Mouse (Mus musculus) liver, embryonic 11.5 days (tissue): ENCODE results near the gene 6430550D23Rik. TPM values are rescaled to one million over a fixed set of nuclear protein-coding genes. Genes with fewer than 3 reads are reported as not detected.

Experiments
- ATAC-seq: fragments of 200-750 bp; cut with Nextera tagmentation; replicated peaks from 2 replicates; pipeline ENCODE4 v1.8.0; 2017; ENCODE audit warnings: moderate number of reproducible peaks, mild to moderate bottlenecking, moderate TSS enrichment, moderate library complexity; ENCODE audit not compliant: low FRiP score
- DNase-seq: peaks from one replicate; pipeline ENCODE4 v3.0.0-alpha.2; 2017; ENCODE audit warnings: low spot score
- H3K27ac ChIP-seq: fragments of 300-500 bp; sonication (generic); 2 replicates; pipeline ENCODE4 v1.5.1; 2014; ENCODE audit warnings: mild to moderate bottlenecking, low read depth, low read length, control low read depth
- H3K27me3 ChIP-seq: fragments of 300-500 bp; sonication (generic); replicated peaks from 2 replicates; pipeline ENCODE4 v1.6.1; 2014; ENCODE audit warnings: low read length, mixed read lengths; ENCODE audit not compliant: control insufficient read depth, insufficient read depth
- H3K36me3 ChIP-seq: fragments of 300-500 bp; sonication (generic); 2 replicates; pipeline ENCODE4 v1.6.1; 2014; ENCODE audit warnings: mild to moderate bottlenecking, low read length, moderate library complexity, mixed read lengths; ENCODE audit not compliant: control insufficient read depth, insufficient read depth
- H3K4me1 ChIP-seq: fragments of 300-500 bp; sonication (generic); replicated peaks from 2 replicates; pipeline ENCODE4 v1.6.1; 2014; ENCODE audit warnings: low read length, mixed read lengths; ENCODE audit not compliant: control insufficient read depth, insufficient read depth
- H3K4me2 ChIP-seq: fragments of 300-500 bp; sonication (generic); 2 replicates; pipeline ENCODE4 v1.6.1; 2014; ENCODE audit warnings: mild to moderate bottlenecking, control low read depth, moderate library complexity
- H3K4me3 ChIP-seq: fragments of 300-500 bp; sonication (generic); 2 replicates; pipeline ENCODE4 v1.5.1; 2014; ENCODE audit warnings: low read depth, low read length, control low read depth
- H3K9ac ChIP-seq: fragments of 300-500 bp; sonication (generic); 2 replicates; pipeline ENCODE4 v1.6.1; 2014; ENCODE audit warnings: low read depth, low read length, control low read depth
- H3K9me3 ChIP-seq: fragments of 300-500 bp; sonication (generic); 2 replicates; pipeline ENCODE4 v1.6.1; 2016; ENCODE audit warnings: low read length, inconsistent platforms, mixed read lengths; ENCODE audit not compliant: control insufficient read depth
- WGBS: fragments of 180-500 bp; shearing (Covaris S2); extraction: QIAGEN DNeasy Blood & Tissue Kit; methylation state at CpG from one replicate; pipeline ENCODE4 v1.1.7; 2014; 5-methylcytosine and 5-hydroxymethylcytosine counted together
- polyA plus RNA-seq: library from polyadenylated mRNA; unstranded; fragments of >200 nt; fragmentation: Nextera tagmentation; extraction: Ambion mirVana; gene quantifications from 2 replicates; pipeline ENCODE4 v1.2.1, GENCODE M21; 2014

The 6430550D23Rik gene
- polyA plus RNA-seq, 1 experiment from 2014 or later = 2.8 TPM

DNA sequence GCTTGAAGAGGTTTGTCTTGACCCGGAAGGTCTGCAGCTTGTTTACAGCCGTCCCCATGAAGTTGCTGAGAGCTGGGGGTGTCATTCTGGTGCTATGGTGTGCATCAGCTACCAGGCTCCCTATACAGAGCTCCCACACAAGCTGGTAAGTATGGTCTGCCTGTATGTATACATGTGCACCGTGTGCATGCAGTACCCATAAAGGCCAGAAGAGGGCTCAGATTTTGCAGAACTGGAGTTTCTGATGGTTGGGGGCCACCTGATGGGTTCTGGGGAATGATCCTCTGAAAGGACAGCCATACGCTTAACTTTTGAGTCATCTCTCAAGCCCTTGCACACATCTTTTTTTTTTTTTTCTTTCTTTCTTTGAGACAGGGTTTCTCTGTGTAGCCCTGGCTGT lies 2.4 kb downstream of the 6430550D23Rik start:
- peaks cover 3% of the 10 kb centered on the region; the same call in 1 of the 2 replicates for H3K9me3 ChIP-seq
- DNase-seq (no peak), ATAC-seq (no peak)
- H3K4me3 ChIP-seq = no peak overlapping the region
- no peak overlapping the region for H3K9ac ChIP-seq
- H3K27me3 ChIP-seq = no peaks in the 10 kb centered on the region
- no peak overlapping the region for H3K4me2 ChIP-seq
- WGBS = 92% methylated on average over 4 of the region's 4 CpGs
- no peaks in the 10 kb centered on the region; the same call in 1 of the 2 replicates for H3K36me3 ChIP-seq
- no peak overlapping the region for H3K27ac ChIP-seq
- peaks cover 3% of the 10 kb centered on the region; the same call in 1 of the 2 replicates for H3K4me1 ChIP-seq

- WGBS = 85% methylated on average over 14 of the region's 14 CpGs
- H3K4me3 ChIP-seq = peak overlapping the region; percentile 13
- peaks cover 62% of the 10 kb centered on the region for H3K36me3 ChIP-seq
- ATAC-seq = no peak
- no peaks in the 10 kb centered on the region for H3K27me3 ChIP-seq
- no peak overlapping the region for H3K27ac ChIP-seq
- peak overlapping the region; percentile 73 for H3K4me2 ChIP-seq
- H3K4me1 ChIP-seq = peaks cover 31% of the 10 kb centered on the region
- H3K9ac ChIP-seq = peak overlapping the region; percentile 17
- H3K9me3 ChIP-seq = no peaks in the 10 kb centered on the region
- DNase-seq = no peak
Observed at GRCm38 (mm10) chr2:155991863-155992321, 15.9 kb downstream of the 6430550D23Rik start.

DNA sequence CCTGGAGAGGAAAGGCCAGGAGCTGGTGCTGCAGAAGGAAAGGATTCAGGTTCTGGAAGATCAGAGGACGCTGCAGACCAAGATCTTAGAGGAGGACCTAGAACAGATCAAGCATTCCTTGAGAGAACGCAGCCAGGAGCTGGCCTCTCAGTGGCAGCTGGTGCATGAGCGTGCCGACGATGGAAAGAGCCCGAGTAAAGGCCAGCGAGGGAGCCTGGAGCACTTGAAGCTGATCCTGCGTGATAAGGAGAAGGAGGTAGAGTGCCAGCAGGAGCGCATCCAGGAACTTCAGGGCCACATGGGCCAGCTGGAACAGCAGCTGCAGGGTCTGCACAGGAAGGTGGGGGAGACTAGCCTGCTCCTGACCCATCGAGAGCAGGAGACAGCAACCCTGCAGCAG lies 16.6 kb downstream of the 6430550D23Rik start:
- H3K9me3 ChIP-seq = no peaks in the 10 kb centered on the region
- peak overlapping the region; percentile 17; the same call in 1 of the 2 replicates for H3K4me3 ChIP-seq
- 90% methylated on average over 10 of the region's 10 CpGs for WGBS
- DNase-seq (no peak), ATAC-seq (no peak)
- peak overlapping the region; percentile 25; the same call in 1 of the 2 replicates for H3K27ac ChIP-seq
- no peaks in the 10 kb centered on the region for H3K27me3 ChIP-seq
- H3K4me1 ChIP-seq = peaks cover 31% of the 10 kb centered on the region
- peak overlapping the region; percentile 17 for H3K9ac ChIP-seq
- peak overlapping the region; percentile 73 for H3K4me2 ChIP-seq
- H3K36me3 ChIP-seq = peaks cover 57% of the 10 kb centered on the region

DNA sequence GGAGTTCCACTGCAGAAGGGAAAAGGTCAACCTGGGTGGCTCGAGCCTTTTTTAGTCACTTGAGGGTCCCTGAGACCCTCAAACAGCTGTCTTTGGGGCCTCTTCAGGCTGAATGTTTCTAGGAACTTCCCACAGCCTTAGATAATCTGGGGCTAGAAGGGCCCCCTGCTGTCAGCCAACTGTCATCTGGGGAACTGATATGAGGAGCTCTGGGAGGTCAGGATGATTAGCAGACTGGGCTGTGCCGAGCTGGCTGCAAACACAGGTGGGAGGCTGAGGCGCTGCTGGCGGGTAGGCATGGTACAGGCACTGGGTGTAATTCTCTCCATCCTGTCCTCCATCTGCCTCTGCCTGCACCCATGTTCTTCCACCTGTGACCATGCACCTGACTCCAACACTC lies 18.7 kb downstream of the 6430550D23Rik start:
- ATAC-seq (peak; percentile 95), DNase-seq (peak; percentile 64)
- Histone ChIP-seq H3K27me3 (no peaks in the 10 kb centered on the region), H3K27ac (peak overlapping the region; percentile 90), H3K9me3 (no peaks in the 10 kb centered on the region), H3K4me2 (peak overlapping the region; percentile 73), H3K36me3 (peaks cover 56% of the 10 kb centered on the region), H3K4me1 (peaks cover 31% of the 10 kb centered on the region), H3K9ac (peak overlapping the region; percentile 68), H3K4me3 (peak overlapping the region; percentile 56)
- WGBS = 37% methylated on average over 4 of the region's 4 CpGs

DNA sequence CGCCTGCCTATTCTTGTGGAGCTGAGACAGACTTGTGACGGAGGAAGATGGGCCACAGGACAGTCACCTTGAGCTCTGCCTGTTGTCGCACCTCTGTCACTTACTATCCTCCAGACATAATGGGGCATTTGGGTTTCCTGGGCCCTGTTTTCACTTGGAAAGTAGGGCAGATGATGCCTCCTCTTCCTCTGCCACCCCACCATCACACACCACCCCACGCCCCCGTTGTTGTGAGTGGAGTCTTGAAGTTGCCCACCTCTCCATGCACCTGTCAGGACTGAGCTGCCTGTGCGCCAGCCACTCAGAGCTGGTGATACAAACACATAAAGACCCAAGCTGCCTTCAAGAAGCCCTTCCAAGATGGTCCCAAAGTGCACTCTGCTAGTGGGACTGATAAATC lies 20.6 kb downstream of the 6430550D23Rik start:
- Histone ChIP-seq H3K4me1 (peaks cover 31% of the 10 kb centered on the region), H3K4me2 (peak overlapping the region; percentile 73; the same call in 1 of the 2 replicates), H3K27me3 (no peaks in the 10 kb centered on the region), H3K27ac (peak overlapping the region; percentile 32; the same call in 1 of the 2 replicates), H3K9me3 (no peaks in the 10 kb centered on the region), H3K36me3 (peaks cover 54% of the 10 kb centered on the region), H3K9ac (no peak overlapping the region), H3K4me3 (no peak overlapping the region)
- ATAC-seq (no peak), DNase-seq (no peak)
- WGBS = 94% methylated on average over 6 of the region's 6 CpGs

GRCm38 (mm10) chr2:155985776-155986175 lies 22.0 kb downstream of the 6430550D23Rik start:
- WGBS = 88% methylated on average over 7 of the region's 7 CpGs

DNA sequence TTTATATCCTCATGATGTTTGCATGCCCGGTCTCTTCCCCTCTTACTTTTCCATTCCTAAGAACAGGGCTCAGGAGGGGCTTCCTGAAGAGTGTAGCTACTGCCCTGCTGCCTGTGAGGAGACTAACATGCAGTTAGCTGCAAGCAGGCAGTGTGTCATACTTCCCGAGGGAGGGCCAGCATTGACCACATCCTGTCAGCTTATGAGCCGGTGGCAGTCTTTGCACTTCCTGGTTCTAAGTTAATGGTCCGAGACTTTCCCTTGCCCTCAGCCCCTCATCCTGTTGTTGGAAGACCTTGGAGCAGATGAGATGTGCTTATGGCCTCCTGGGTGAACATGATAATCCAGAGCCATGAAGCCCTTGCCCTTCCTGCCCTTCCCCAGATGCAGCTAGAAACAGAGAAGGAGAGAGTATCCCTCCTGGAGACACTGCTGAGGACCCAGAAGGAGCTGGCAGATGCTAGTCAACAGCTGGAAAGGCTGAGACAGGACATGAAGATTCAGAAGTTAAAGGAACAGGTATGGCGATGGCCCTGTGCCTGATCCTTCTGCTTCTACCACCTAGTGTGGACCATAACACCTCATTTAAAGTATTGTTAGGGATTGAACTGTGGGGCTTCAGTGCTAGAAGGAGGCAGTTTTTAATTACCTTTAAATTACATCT lies 28.3 kb downstream of the 6430550D23Rik start:
- Histone ChIP-seq H3K27ac (no peak overlapping the region; the same call in 1 of the 2 replicates), H3K36me3 (peaks cover 42% of the 10 kb centered on the region), H3K27me3 (no peaks in the 10 kb centered on the region), H3K4me1 (no peaks in the 10 kb centered on the region), H3K4me2 (peak overlapping the region; percentile 41), H3K4me3 (peak overlapping the region; percentile 14; the same call in 1 of the 2 replicates), H3K9ac (no peak overlapping the region), H3K9me3 (no peaks in the 10 kb centered on the region)
- 46% methylated on average over 5 of the region's 5 CpGs for WGBS
- ATAC-seq = peak; percentile 34
- no peak for DNase-seq

More at GRCm38 (mm10) chr2:155985776-155986175, 22.0 kb downstream of the 6430550D23Rik start:
- Histone ChIP-seq H3K9me3 (no peaks in the 10 kb centered on the region), H3K36me3 (peaks cover 55% of the 10 kb centered on the region), H3K4me2 (no peak overlapping the region), H3K27ac (no peak overlapping the region), H3K4me1 (peaks cover 20% of the 10 kb centered on the region), H3K9ac (no peak overlapping the region), H3K27me3 (no peaks in the 10 kb centered on the region), H3K4me3 (no peak overlapping the region)
- no peak for ATAC-seq
- DNase-seq = no peak

DNA sequence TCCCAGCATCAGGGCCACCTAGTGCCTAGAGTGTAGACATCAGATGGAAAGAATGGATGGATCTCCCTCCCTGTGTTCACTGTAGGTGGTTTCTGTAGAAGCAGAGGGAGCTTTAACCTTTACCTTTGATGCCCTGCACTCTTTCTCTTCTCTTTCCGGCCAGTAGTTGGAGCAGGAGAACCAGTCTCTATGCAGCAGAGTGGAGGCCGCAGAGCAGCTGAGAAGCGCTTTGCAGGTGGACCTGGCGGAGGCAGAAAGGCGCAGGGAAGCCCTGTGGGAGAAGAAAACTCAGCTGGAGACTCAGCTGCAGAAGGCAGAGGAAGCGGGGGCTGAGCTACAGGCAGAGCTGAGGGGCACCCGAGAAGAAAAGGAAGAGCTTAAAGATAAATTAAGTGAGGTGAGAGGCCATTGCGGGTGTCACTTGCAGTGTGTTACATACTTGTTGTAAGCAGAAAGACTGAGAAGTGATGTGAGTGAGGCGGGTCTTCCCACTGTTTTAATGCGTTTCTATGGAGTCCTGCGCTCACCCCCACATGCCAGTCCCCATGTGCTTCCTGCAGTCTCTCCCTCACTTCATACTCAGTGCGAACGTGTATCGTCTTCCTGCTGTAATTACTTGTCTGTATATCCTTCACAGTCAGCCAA lies 33.6 kb downstream of the 6430550D23Rik start:
- Histone ChIP-seq H3K4me2 (no peak overlapping the region), H3K4me1 (no peaks in the 10 kb centered on the region), H3K27ac (no peak overlapping the region), H3K9ac (no peak overlapping the region), H3K4me3 (no peak overlapping the region), H3K27me3 (no peaks in the 10 kb centered on the region), H3K36me3 (peaks cover 38% of the 10 kb centered on the region), H3K9me3 (no peaks in the 10 kb centered on the region)
- ATAC-seq (no peak), DNase-seq (no peak)
- 80% methylated on average over 14 of the region's 14 CpGs for WGBS
